Mouse (Mus musculus) midbrain, embryonic 10.5 days (tissue): Measurements from ENCODE around the gene Rptor. TPM values are rescaled to one million over a fixed set of nuclear protein-coding genes. Genes with fewer than 3 reads are reported as not detected.

Source experiments
- DNase-seq: peaks from one replicate; pipeline ENCODE4 v3.0.0-alpha.2; 2017; ENCODE audit warnings: low spot score
- H3K27ac ChIP-seq: fragments of 300-500 bp; sonication (generic); replicated peaks from 2 replicates; pipeline ENCODE4 v1.5.1; 2016; ENCODE audit warnings: mild to moderate bottlenecking
- H3K27me3 ChIP-seq: fragments of 300-500 bp; sonication (generic); 2 replicates; pipeline ENCODE4 v1.6.1; 2016; ENCODE audit warnings: low read depth, mild to moderate bottlenecking; ENCODE audit not compliant: poor library complexity, severe bottlenecking
- H3K36me3 ChIP-seq: fragments of 300-500 bp; sonication (generic); 2 replicates; pipeline ENCODE4 v1.6.1; 2016; ENCODE audit warnings: mild to moderate bottlenecking, moderate library complexity
- H3K4me1 ChIP-seq: fragments of 300-500 bp; sonication (generic); 2 replicates; pipeline ENCODE4 v1.6.1; 2016
- H3K4me3 ChIP-seq: fragments of 300-500 bp; sonication (generic); 2 replicates; pipeline ENCODE4 v1.5.1; 2016; ENCODE audit warnings: mild to moderate bottlenecking, moderate library complexity
- H3K9me3 ChIP-seq: fragments of 300-500 bp; sonication (generic); replicated peaks from 2 replicates; pipeline ENCODE4 v1.6.1; 2016; ENCODE audit warnings: mild to moderate bottlenecking
- WGBS: fragments of 180-500 bp; shearing (Covaris S2); methylation state at CpG from one replicate; pipeline ENCODE4 v1.1.7; 2016; 5-methylcytosine and 5-hydroxymethylcytosine counted together
- polyA plus RNA-seq: library from polyadenylated mRNA; unstranded; fragments of >200 nt; fragmentation: Nextera tagmentation; extraction: Ambion mirVana; gene quantifications from 2 replicates; pipeline ENCODE4 v1.2.1, GENCODE M21; 2016

The Rptor gene
- polyA plus RNA-seq, 1 experiment from 2014 or later = 11.0 TPM

GRCm38 (mm10) chr11:119877124-119877523, 274.4 kb downstream of the Rptor start:
- DNase-seq = no peak
- H3K4me1 ChIP-seq = no peaks in the 10 kb centered on the region
- H3K27ac ChIP-seq = no peak overlapping the region
- H3K27me3 ChIP-seq = no peaks in the 10 kb centered on the region
- peaks cover 88% of the 10 kb centered on the region for H3K36me3 ChIP-seq
- H3K9me3 ChIP-seq = no peaks in the 10 kb centered on the region
- H3K4me3 ChIP-seq = no peak overlapping the region
- WGBS = 96% methylated on average over 7 of the region's 7 CpGs

- Histone ChIP-seq H3K9me3 (no peaks in the 10 kb centered on the region), H3K4me1 (no peaks in the 10 kb centered on the region), H3K4me3 (no peak overlapping the region), H3K27ac (no peak overlapping the region), H3K27me3 (no peaks in the 10 kb centered on the region), H3K36me3 (peaks cover 68% of the 10 kb centered on the region)
- WGBS = 94% methylated on average over 5 of the region's 5 CpGs
- no peak for DNase-seq
Measured at GRCm38 (mm10) chr11:119879573-119879972, 276.9 kb downstream of the Rptor start.

GRCm38 (mm10) chr11:119883646-119884045, 280.9 kb downstream of the Rptor start:
- Histone ChIP-seq H3K27me3 (no peaks in the 10 kb centered on the region), H3K4me3 (no peak overlapping the region), H3K4me1 (no peaks in the 10 kb centered on the region), H3K9me3 (no peaks in the 10 kb centered on the region), H3K27ac (no peak overlapping the region), H3K36me3 (peaks cover 67% of the 10 kb centered on the region)
- no peak for DNase-seq
- 84% methylated on average over 2 of the region's 2 CpGs for WGBS

- no peak overlapping the region for H3K27ac ChIP-seq
- no peaks in the 10 kb centered on the region for H3K9me3 ChIP-seq
- H3K4me3 ChIP-seq = no peak overlapping the region
- WGBS = 90% methylated on average over 3 of the region's 3 CpGs
- no peaks in the 10 kb centered on the region for H3K4me1 ChIP-seq
- no peaks in the 10 kb centered on the region for H3K27me3 ChIP-seq
- peaks cover 88% of the 10 kb centered on the region for H3K36me3 ChIP-seq
- no peak for DNase-seq
Measured at GRCm38 (mm10) chr11:119889966-119890365, 287.3 kb downstream of the Rptor start.

GRCm38 (mm10) chr11:119891601-119892215, 289.0 kb downstream of the Rptor start:
- Histone ChIP-seq H3K27me3 (no peaks in the 10 kb centered on the region), H3K9me3 (no peaks in the 10 kb centered on the region), H3K27ac (no peak overlapping the region), H3K36me3 (peaks cover 88% of the 10 kb centered on the region), H3K4me3 (no peak overlapping the region), H3K4me1 (no peaks in the 10 kb centered on the region)
- no peak for DNase-seq
- WGBS = 88% methylated on average over 7 of the region's 7 CpGs

- Histone ChIP-seq H3K36me3 (peaks cover 90% of the 10 kb centered on the region), H3K9me3 (no peaks in the 10 kb centered on the region), H3K4me3 (no peak overlapping the region), H3K4me1 (peaks cover 1% of the 10 kb centered on the region), H3K27ac (no peak overlapping the region), H3K27me3 (no peaks in the 10 kb centered on the region)
- WGBS = 85% methylated on average over 10 of the region's 10 CpGs
- DNase-seq = no peak
Measured at GRCm38 (mm10) chr11:119893667-119894236, 291.0 kb downstream of the Rptor start.

- Histone ChIP-seq H3K9me3 (no peaks in the 10 kb centered on the region), H3K27me3 (no peaks in the 10 kb centered on the region), H3K36me3 (peaks cover 89% of the 10 kb centered on the region), H3K4me3 (no peak overlapping the region), H3K27ac (no peak overlapping the region), H3K4me1 (peaks cover 10% of the 10 kb centered on the region)
- WGBS = 76% methylated on average over 6 of the region's 6 CpGs
- DNase-seq = no peak
Measured at GRCm38 (mm10) chr11:119894634-119895033, 291.9 kb downstream of the Rptor start.

GRCm38 (mm10) chr11:119897041-119897440, 294.3 kb downstream of the Rptor start:
- no peaks in the 10 kb centered on the region for H3K27me3 ChIP-seq
- H3K27ac ChIP-seq = no peak overlapping the region
- WGBS = 94% methylated on average over 9 of the region's 9 CpGs
- no peaks in the 10 kb centered on the region for H3K9me3 ChIP-seq
- H3K4me1 ChIP-seq = peaks cover 12% of the 10 kb centered on the region
- H3K4me3 ChIP-seq = no peak overlapping the region
- no peak for DNase-seq
- peaks cover 67% of the 10 kb centered on the region for H3K36me3 ChIP-seq

- Histone ChIP-seq H3K9me3 (no peaks in the 10 kb centered on the region), H3K4me3 (no peak overlapping the region), H3K4me1 (peaks cover 12% of the 10 kb centered on the region), H3K36me3 (peaks cover 54% of the 10 kb centered on the region), H3K27ac (0 out of 2 replicates have a peak overlapping the region, but pooled peaks have one; percentile 17), H3K27me3 (no peaks in the 10 kb centered on the region)
- WGBS = 89% methylated on average over 11 of the region's 11 CpGs
- no peak for DNase-seq
Measured at GRCm38 (mm10) chr11:119898976-119899375, 296.3 kb downstream of the Rptor start.

GRCm38 (mm10) chr11:119901174-119901573, 298.5 kb downstream of the Rptor start:
- no peak for DNase-seq
- H3K9me3 ChIP-seq = no peaks in the 10 kb centered on the region
- no peak overlapping the region for H3K27ac ChIP-seq
- peaks cover 20% of the 10 kb centered on the region for H3K4me1 ChIP-seq
- no peak overlapping the region for H3K4me3 ChIP-seq
- no peaks in the 10 kb centered on the region for H3K27me3 ChIP-seq
- 83% methylated on average over 4 of the region's 4 CpGs for WGBS
- H3K36me3 ChIP-seq = peaks cover 32% of the 10 kb centered on the region

- no peak for DNase-seq
- Histone ChIP-seq H3K27ac (no peak overlapping the region), H3K4me1 (peaks cover 26% of the 10 kb centered on the region), H3K4me3 (no peak overlapping the region), H3K9me3 (no peaks in the 10 kb centered on the region), H3K27me3 (no peaks in the 10 kb centered on the region), H3K36me3 (peaks cover 17% of the 10 kb centered on the region)
- WGBS = 81% methylated on average over 4 of the region's 4 CpGs
Measured at GRCm38 (mm10) chr11:119902891-119903290, 300.2 kb downstream of the Rptor start.

- 46% methylated on average over 5 of the region's 5 CpGs for WGBS
Measured at GRCm38 (mm10) chr11:119904621-119905286, 302.0 kb downstream of the Rptor start.

GRCm38 (mm10) chr11:119905794-119906193, 303.1 kb downstream of the Rptor start:
- H3K36me3 ChIP-seq = no peaks in the 10 kb centered on the region
- 87% methylated on average over 5 of the region's 5 CpGs for WGBS
- no peak for DNase-seq
- peaks cover 28% of the 10 kb centered on the region for H3K4me1 ChIP-seq
- H3K27me3 ChIP-seq = no peaks in the 10 kb centered on the region
- H3K4me3 ChIP-seq = no peak overlapping the region
- H3K9me3 ChIP-seq = no peaks in the 10 kb centered on the region
- H3K27ac ChIP-seq = no peak overlapping the region

More at GRCm38 (mm10) chr11:119904621-119905286, 302.0 kb downstream of the Rptor start:
- Histone ChIP-seq H3K4me3 (no peak overlapping the region), H3K27ac (no peak overlapping the region), H3K27me3 (no peaks in the 10 kb centered on the region), H3K36me3 (no peaks in the 10 kb centered on the region), H3K4me1 (peaks cover 26% of the 10 kb centered on the region), H3K9me3 (no peaks in the 10 kb centered on the region)
- peak; percentile 66 for DNase-seq
